Mouse (Mus musculus) brain, embryonic 18.5 days (tissue): Measurements from ENCODE around the gene Stac3.

Experiments
- DNase-seq: peaks from one replicate; pipeline ENCODE4 v3.0.0-alpha.2; 2012; ENCODE audit warnings: low read depth, low spot score

Stac3 gene

DNA sequence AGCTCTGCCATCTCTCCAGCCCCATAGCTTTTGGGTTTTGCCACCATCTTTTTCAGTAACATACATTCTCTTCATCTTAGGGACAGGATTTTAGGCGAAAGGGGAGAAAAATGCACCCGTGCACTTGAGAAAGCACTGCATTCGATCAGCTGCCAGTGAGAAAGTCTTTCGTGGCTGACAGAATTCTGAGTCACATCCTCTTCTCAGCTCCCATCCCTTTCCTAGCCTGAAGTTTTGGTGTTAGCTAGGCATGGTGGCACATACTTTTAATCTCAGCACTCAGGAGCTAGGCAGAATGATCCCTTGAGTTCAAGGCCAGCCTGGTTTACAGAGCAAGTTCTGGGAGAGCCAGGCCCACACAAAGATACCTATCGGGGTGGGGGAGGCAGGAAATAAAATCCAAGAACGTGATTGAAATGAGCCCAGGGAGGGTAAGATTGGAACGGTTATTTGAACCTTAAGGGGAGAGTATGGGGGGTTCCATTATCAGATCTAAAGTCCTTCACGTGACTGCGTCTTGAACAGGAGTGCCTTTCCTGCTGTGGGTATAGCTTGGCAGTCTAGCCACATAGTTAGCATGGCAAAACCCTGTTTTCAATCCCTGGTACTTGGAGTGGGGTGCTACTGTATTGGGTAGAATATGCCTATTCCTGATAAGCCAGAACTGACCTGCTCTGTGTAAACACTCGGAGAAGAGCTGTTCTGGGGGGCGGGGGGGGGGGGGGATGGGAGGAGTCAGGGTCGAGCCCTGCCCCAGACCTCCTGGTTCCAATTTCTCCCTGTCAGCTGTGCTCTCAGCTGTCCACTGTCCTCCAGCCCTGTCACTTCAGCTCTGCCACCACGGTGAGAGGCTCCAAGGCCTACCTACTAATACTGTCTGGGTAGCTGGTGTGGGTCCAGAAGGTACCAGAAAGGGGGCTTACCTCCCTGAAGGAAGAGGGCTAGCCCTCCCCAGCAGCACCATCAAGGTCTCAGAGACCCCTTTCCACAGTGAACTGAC is at the start of gene Stac3:
Gene Stac3 (plus strand): TSS at position 793 of the 1,000 bp plus-strand sequence.
- no peak for DNase-seq

DNA sequence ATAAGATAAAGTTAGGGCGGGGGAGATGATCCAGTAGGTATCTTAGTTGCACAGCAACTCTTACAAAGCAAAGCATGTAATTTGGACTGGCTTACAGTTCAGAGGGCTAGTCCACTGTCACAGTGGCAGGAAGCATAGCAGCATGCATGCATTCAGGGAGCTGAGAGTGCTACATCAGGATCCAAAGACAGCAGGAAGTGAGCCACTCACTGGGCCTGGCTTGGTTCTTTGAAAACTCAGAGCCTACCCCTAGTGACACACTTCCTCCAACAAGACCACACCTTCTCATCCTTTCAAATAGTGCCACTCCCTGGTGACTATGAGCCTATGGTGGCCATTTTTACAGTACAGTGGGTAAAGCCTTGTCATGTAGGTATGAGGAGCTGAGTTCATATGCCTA is 47.8 kb upstream of the Stac3 start:
- DNase-seq = no peak

DNA sequence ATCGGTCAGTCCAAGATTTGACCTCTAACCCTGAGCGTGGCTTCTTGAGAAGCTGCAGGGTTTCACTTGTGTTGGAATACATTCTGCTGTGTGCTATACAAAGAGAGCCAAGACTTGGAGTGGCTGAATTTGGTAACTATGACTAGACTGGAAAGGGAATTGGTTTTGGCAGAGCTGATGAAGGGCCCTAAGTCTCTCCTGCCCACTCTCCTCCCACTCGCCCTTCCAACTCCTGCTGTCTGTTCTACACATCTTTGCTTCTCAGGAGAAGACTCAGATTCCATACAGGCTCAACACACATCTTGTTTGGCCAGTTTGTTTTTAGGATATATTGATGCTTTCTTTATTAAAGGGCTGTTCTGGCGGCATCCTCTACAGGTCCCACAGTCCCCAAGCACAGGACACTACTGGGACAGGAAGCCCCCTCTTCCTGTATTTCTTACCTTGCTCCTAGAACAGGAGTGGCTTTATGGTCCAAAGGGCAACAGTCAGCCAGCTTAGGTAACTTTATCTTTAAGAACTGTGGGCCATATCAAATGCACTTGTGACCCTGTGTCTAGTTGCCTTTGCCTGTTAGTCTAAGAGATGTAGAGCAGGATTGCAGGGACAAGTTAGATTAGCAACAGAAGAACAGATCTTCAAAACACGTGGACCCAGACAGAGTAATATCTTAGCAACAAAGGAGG is 38.9 kb upstream of the Stac3 start:
- DNase-seq = no peak

DNA sequence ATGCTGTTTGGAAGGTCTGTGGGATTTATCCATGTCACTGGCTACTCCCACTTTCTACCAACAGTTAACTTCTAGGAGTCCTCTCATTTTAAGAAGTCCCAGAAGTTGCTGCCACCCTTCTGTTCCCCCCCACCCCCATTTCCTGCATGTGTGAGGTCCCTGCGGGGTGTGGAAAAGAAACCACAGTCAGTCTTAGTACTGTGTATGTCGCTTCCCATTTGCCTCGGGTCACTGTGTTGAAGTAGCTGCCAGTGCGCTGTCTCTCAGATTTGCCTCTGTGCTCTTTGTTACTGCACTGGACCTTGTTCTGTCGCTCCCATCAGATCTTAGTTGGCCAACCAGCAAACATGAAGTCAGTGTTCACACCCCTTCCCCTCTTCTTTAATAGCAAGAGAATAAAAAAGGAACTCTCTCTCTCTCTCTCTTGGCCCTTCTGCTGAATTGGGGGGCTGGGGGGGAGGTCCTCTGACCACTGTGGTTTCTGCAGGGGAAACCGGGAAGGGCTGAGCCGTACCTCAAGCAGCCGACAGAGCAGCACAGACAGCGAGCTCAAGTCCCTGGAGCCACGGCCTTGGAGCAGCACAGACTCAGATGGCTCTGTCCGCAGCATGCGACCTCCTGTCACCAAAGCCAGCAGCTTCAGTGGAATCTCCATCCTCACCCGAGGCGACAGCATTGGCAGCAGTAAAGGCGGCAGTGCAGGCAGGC is 30.1 kb upstream of the Stac3 start:
- DNase-seq = no peak

DNA sequence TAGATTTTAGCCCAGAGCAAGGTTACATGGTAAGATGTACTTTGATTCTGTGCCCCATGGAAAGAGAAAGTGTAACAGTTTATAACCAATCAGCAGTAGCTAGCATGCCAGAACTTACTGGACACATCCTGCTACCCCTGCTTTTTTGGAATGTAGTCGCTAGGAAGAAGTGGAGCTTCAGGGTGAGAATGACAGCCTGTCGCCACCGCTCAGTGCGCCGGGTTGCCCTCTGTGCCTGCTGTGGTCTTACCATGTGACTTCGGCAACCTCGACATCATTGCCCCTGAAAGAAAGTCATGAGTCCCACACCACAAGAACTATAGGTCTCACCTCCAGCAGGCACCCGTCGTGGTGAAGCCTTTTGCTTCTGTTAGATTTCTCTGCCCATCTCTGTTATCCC is 28.8 kb upstream of the Stac3 start:
- DNase-seq = no peak

DNA sequence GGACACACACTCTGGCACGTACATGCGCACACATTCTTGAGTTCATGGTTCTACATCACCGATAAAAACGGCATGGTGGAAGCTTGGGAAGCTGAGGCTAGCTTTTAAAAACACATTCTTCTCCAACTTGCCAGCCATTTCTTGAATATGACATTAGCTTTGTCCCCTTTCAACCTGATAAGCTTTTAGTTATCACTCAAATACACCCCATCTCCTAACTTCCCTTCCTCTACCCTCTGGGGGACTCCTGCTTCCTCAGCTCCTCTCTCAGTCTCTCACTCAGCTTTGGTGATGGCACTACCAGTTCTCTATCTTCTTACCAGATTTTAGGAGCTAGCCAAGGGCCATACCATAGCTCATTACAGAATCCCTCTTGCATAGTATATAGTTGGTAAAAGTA is 26.3 kb upstream of the Stac3 start:
- no peak for DNase-seq

DNA sequence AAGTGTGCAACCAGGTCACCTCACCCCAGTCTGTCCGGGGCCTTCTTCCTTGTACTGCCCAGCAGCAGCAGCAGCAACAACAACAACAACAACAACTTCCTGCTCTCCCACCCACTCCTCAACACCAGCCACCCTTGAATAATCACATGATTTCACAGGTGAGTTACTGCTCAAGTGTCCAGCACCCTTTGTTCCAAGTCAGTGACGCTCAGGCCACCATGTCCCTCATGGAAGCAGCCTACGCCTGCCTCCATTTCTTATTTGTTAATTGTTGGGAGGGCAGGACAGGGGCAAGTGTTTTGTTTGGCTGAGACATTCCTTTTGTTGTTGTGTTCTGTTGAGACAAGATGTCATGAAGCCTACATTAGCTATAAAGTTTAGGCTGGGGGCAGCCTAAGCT is 24.9 kb upstream of the Stac3 start:
- DNase-seq = no peak

DNA sequence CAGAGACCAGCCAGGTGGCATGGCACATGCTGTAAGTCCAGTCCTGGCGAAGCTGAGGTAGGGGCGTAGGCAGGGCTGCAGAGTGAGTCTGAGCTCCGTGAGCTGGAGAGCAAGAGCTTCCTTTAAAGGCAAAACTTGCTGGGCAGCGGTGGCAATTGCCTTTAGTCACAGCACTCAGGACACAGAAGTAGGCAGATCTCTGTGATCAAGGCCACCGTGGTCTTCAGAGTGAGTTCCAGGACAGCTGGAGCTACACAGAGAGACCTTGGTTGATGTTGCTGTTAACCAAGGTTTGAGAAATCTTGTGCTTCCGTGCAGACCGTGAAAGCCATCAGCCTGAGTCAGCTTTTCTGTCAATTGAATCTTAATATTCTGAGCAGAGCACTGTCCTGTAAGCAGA is 24.2 kb upstream of the Stac3 start:
- DNase-seq = no peak

DNA sequence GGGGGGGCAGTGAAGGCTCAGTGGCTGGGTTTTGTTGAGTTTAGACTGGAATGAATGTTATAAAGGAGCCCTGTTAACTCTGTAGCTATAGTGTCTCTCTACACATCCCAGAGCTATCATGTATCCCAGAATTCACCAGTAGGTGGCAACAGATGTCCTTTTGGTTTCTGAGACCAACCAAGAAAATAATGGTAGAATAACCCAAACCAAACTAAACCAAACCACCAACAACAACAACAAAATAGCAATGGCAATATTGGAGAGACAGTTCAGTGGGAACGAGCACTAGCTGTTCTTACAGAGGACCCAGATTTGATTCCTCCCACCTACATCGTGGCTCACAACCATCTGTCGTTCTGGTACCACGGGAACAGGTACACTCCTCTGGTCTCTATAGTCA is 22.4 kb upstream of the Stac3 start:
- DNase-seq = peak; percentile 6

DNA sequence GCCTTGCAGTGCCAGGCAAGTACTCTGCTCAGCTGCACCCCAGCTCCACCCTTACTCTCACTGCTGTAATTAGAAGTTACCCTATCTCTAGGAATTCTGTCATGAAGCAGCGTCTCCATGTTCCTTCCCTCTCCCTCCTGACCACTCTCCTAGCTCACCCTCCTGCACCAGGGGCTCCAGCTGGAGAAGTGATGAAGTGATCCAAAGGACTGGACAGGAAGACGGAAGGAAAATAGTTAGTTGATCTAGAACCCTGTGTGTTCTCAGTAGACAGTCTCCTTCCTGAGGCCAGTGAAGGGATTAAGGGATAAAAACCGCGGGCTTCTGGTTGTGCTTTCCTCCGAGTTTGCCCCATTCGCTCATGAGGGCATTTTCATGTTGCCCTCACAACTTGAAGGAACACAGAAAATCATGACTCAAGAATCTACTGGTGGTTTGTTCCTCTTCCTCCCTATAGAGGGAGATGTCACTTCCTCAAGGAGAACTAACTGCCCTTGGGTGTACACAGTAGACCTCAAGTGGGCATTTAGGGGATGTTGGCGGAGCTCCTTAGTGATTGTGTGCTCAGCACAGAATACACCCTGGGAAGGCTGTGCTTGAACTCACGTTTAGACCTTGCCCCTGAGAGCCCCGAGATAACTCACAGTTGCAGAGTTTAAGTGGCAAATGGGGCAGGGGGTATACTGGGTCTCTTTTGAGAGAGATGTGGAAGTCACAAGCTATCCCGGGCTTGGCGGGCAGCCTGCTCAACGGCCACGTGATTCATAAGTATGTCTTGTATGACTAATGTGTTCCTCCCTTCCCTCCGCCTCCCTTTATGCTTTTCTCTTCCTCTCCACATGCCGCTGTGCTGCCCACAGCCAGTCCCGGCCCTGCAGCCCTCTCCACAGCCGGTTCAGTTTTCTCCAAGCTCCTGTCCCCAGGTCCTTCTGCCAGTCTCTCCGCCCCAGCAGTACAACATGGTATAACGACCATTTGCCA is 20.4 kb upstream of the Stac3 start:
- DNase-seq = no peak

DNA sequence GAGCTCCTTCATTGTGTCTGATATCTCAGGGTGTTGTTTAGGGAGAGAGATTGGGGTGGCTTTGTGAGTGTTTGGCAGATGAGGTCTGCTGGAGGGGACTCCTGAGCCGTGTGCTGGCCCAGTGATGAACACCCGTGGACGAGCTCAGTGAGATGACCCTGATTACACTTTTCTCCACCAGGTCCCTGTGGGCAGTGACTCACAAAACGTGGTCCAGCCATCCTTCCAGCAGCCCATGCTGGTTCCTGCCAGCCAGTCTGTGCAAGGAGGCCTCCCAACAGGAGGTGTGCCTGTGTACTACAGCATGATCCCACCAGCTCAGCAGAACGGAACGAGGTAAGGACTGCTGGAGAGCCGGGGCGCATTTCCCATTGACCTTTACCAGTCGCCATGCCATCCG is 16.3 kb upstream of the Stac3 start:
- DNase-seq = no peak

DNA sequence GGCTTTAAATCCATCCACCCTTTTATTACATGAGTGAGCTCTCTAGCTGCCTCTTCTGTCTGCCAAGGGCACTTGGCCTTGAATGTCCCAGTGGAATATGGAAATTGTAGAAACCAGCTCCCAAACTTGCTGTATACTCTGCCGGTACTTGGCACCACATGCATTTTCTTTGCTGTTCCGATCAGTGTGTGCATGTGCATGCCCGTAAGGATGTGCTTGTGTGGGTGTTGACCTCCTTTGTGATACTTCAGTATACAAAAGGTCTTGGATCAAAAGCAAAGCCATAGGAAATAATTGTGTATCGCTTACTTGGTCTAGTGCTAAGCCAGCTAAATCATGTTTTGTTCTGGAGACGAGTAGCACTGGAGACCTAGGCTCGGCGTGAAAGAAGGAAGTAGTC is 12.6 kb upstream of the Stac3 start:
- no peak for DNase-seq

DNA sequence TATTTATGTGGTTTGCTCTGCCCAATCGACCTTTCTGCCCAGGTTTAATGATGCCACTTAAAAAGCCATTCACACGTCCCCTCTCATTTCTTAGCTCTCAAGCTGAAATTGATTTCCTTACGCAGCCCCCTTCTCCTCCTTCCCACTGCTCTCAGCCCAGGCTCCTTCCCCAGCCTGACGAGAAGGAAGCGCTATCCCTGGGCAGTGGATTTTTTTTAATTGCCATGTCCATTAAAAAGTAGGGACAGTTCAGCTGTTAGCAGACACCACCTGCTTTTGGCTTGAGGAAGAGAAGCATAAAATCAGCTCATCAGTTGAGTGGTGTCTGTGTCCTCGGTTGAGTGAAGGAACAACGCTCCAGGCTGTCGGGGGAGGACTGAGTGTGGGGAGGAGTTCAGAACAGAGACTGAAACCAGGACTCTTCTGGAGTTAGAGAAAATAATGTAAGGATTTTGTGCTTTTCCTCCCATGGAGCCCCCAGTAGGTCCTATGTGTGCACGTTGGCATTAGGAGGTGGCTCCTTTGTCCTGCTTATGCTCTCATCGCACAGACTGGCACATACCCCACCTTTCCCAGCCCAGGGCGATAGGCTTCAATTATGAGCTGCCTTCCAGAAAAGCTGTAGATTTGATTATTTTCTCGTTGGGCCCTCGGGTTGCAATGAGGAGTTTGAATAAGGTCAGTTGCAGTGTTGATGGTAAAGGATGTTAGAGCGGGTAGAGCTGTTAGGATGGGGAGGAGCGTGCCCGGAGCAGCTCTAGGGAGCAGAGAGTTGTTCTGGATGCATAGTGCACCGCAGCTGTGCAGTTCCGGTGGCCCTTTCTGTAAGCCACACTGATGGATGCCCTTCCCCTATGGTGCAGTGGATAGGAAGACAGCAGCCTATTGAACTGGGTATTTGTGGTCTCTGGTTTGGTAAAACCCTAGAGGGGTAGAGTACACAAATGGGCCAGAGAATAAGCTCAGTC is 11.0 kb upstream of the Stac3 start:
- no peak for DNase-seq

DNA sequence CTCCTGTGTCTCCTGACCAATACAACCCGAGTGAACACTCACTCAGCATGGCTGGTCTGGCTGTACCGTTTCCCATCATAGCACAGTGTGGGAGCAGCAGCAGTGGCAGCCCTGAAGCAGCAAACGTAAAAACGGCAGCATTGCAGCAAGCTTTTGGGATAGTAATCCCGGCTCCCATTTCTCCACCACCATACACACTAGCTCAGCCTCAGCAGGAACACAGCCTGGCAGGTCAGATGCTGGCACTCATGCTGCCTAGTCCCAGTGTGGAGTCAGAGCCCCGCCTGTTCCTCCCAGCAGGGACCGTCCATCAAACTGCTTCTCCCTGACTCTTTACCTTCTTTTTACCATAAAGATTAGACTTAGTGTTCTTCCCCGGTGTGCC is 10.4 kb upstream of the Stac3 start:
- no peak for DNase-seq

DNA sequence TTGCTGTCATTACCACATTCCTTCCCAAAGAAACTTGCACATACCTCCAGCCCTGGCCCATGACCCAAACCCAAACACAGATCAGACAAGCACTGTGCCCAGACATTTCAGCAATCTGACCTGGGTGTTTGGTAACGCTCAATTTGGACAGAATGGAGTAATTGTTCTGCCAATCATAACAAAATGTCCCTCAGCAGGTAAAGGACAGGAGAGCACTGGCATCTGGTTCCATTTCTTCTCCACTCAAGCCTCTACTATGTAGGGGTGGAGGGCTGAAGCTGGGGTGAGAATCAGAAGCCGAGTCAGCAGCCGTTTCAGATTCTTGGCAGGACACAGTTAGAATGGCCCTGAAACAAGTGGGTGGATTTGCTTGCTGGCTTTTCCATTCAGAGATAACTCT is 9.4 kb upstream of the Stac3 start:
- DNase-seq = no peak

DNA sequence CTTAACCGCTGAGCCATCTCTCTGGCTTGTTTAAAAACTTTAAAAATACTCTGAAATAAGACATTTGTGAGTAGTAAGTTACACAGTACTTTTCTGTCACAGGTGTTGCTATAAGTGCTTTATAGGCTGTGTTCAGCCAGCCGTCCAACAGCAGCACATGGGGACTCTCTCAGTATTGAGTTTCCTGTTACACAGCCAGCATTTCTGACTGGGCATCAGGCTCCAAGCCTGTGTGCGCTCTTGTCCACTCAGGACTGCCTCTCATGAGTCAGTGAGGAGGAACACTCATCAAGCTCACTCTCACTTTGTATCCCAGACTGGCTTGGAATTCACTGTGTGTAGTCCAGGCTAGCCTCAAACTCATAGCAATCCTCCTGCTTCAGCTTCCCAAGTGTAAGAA is 5.3 kb upstream of the Stac3 start:
- DNase-seq = no peak

DNA sequence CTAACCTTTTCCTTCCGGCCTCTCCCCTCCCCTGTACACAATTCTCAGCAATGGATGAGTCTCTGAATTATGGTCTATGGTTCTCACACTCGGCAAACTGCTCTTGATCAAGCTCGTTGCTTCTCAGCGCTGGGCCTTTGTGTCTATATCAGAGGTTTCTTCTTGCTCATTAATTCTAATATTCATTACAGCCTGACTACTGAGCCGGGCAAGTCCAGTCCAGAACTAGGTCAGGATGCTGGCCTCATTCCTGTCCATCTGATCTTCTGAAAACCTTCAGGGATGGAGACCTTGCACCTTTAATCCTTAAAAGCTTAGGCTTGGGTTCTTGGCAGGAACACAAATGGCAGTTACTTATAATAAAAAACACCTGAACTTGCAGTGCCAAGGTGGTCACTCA is 2.0 kb upstream of the Stac3 start:
- no peak for DNase-seq

DNA sequence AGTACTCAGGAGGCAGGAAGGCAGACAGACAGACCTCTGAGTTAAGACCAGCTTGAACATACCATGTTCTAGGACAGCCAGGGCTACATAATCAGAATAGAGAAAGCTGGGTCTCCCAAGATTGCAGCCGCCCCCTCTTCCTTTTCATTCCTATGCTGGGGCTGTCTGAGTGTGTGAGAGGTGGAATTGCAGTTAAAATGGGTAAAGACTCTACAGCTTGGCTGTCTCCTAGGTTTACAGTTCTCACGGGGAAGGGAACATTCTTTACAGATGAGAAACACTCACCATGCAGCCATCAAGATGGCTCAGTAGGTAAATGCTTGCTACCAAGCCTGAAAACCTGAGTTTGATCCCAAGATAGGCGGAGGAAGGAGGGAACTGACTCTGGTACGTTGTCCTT is 1.4 kb upstream of the Stac3 start:
- no peak for DNase-seq

DNA sequence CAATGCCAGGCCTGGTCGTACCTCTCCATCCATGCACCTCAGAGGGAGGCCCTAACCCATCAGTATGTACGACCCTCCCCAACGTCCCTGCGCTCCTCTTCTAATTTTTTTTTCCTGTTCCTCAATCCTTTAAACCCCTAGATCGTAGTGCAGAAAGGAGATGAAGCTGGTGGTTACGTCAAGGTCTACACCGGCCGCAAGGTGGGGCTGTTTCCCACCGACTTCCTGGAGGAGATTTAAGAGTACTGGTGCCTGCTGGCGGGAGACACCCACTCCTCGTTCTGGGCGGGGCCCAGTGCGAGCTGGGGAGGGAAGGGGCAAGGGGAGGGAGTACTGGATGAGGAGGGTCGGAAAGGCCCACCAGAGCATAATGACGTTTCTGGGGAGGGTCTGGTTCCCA is 6.8 kb downstream of the Stac3 start:
- no peak for DNase-seq
